Mouse (Mus musculus) left cerebral cortex, adult 2 months (tissue): ENCODE measurements around the gene Etv6. TPM values are rescaled to one million over a fixed set of nuclear protein-coding genes. Genes with fewer than 3 reads are reported as not detected.

Experiments used
- DNase-seq, 2 experiments: peaks; one replicate each; pipeline ENCODE4 v3.0.0; 2021 to 2022; ENCODE audit warnings: low spot score in 2 of 2, mixed read lengths in 1 of 2; ENCODE audit errors: extremely low spot score in 1 of 2
- H3K27ac ChIP-seq: fragments of 200-600 bp; 2 replicates; pipeline ENCODE4 v1.8.1; 2022
- H3K4me3 ChIP-seq: fragments of 200-600 bp; 2 replicates; pipeline ENCODE4 v1.8.1; 2022
- CTCF ChIP-seq: fragments of 200-600 bp; IDR thresholded peaks from 2 replicates; pipeline ENCODE4 v1.8.1; 2022; ENCODE audit warnings: antibody characterized with exemption, mild to moderate bottlenecking, moderate library complexity
- intact Hi-C: fragments of 180-260 bp; cut with DNase I; formaldehyde crosslinking; loops from one replicate; pipeline ENCODE4 v1.15.1; 2025
- total RNA-seq, 2 experiments: library from RNA; stranded (reverse); gene quantifications; 2 replicates each; pipeline ENCODE4 v1.2.3; 2021

Gene Etv6
- total RNA-seq, 2 experiments from 2014 or later: 18.7 to 19.3 TPM

DNA sequence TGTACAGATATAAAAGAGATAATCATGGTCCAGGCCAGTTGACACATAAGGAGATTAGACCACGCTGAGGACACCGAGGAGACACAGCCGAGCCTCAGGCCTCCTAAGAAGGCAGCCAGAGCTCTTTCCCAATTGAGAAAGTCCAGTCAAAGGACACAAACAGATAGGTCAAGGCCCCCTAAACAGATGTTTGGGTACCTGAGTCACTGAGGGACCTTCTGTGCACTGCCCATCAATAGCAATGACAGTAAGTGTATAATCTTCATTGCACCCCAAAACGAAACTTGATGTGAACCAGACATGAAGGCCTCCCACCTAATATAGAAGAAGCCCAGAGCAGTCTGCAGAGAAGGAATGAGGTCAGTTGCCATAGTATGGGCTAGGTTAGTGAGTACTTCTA is 226.9 kb downstream of the Etv6 start:
- H3K27ac ChIP-seq: no peak overlapping the region; the same call in 1 of the 2 replicates
- no peak for TF ChIP-seq CTCF
- H3K4me3 ChIP-seq: no peak overlapping the region
- no peak for DNase-seq
- intact Hi-C loops: no loop called here

DNA sequence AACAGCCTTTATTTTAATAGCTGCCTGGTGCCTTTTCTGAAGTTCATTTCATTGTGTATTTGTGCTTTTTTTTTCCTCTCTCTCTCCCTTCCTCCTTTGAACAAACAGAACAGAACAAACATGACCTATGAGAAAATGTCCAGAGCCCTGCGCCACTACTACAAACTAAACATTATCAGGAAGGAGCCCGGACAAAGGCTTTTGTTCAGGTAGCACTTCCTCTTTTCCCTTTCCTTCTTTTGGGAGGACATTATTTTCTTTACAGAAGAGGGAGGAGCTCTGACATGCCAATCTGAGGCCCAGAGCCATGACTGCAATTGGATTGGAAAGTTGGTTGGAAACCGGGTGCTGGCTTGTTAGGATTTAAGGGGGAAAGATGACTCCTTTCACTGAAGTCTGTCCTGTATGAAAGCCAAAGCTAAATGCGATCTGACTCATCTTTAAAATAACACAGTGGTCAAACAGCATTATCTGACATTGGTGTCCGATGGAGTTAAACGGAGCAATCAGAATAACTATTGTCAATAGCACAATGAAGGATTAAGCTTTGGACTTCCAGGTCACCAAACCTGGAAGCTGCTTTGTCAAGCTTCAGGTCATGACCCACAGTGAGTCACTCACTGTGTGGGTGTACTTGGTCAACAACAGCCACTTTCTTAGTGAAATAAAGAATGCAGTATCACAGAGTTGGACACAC is 227.6 kb downstream of the Etv6 start:
- no peak overlapping the region; the same call in 1 of the 2 replicates for H3K27ac ChIP-seq
- H3K4me3 ChIP-seq: no peak overlapping the region
- intact Hi-C loops: no loop called here
- TF ChIP-seq CTCF: no peak
- no peak for DNase-seq

DNA sequence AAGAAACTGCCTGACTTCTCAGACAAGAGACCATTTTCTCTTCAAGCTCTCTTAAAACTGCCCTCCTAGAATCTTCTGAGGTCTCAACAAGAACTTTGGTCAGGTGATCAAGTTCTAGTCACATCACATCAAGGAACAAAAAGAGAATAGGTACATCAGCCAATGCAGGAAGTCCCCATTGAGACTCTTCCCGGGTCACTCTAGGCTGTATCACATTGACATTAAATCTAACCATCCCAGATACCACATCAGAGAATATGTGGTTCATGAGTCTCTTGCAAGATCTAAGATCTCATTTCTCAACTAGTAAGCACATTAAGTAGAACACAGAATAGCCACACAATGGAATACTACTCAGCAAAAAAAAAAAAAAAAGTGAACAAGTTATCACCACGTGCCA is 238.4 kb downstream of the Etv6 start:
- intact Hi-C loops: no loop called here
- Histone ChIP-seq H3K27ac (no peak overlapping the region), H3K4me3 (no peak overlapping the region)
- DNase-seq: no peak
- no peak for TF ChIP-seq CTCF

DNA sequence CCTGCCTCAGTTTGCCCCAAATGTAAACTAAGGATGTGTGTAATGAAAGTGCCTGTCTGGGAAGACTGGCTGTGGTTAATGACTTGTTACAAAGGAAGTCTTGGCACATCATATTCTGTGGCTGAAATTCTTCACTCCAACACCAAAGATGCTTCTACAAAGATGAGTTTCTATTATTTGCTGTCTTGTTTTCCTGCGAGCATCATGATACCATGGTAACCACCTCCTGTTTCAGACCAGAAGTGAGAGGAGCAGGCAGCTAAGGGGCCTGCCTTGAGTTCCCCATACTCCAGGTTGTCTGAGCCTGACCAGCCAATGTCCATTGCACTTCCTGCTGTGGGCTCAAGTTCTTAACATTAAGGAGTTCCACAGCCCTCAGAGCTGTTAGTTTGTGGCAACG is 241.5 kb downstream of the Etv6 start:
- intact Hi-C loops: no loop called here
- no peak for TF ChIP-seq CTCF
- DNase-seq: no peak

DNA sequence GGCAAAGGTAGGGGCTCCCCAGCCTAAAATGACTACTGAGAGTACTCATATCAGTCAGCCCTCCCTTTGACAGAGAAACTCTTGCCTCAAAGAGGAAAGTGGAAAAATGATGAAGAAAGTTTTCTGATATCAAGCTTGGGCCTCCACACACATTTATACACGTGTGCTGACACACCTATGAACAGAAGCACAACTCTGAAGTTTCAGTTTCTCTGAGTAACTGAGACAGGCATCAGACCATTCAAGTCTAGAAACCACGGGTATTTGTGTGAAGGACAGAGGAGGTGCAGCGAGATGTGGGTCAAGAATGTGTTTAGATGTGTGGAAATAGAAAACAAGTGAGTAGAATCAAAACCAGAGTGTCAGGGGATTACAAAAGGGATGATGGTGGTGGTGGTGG is 246.6 kb downstream of the Etv6 start:
- no peak for TF ChIP-seq CTCF
- Histone ChIP-seq H3K4me3 (no peak overlapping the region), H3K27ac (no peak overlapping the region)
- intact Hi-C loops: no loop called here
- no peak for DNase-seq

More for the DNA sequence above, 241.5 kb downstream of the Etv6 start:
- no peak overlapping the region; the same call in 1 of the 2 replicates for H3K27ac ChIP-seq
- H3K4me3 ChIP-seq: no peak overlapping the region

DNA sequence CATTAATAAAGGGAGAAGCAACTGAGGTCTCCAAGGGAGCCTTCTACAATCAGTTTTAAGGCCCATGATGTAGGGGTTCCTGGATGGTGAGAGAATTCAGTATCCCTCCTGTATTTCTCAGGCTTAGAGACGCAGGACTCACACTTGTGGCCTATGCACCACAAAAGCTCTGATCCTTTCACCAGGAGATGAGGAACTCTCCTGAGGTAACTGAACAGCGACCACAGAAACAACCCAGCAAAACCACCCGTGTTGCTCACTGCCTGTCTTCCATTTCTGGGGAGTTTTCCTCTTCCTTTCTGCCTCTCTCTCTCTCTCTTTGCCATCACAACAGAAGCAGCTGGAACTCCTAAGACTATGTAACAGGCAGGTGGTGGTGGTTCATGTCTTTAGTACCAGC is 256.3 kb downstream of the Etv6 start:
- intact Hi-C loops: no loop called here
- H3K4me3 ChIP-seq: no peak overlapping the region
- H3K27ac ChIP-seq: no peak overlapping the region
- DNase-seq: no peak
- TF ChIP-seq CTCF: no peak

DNA sequence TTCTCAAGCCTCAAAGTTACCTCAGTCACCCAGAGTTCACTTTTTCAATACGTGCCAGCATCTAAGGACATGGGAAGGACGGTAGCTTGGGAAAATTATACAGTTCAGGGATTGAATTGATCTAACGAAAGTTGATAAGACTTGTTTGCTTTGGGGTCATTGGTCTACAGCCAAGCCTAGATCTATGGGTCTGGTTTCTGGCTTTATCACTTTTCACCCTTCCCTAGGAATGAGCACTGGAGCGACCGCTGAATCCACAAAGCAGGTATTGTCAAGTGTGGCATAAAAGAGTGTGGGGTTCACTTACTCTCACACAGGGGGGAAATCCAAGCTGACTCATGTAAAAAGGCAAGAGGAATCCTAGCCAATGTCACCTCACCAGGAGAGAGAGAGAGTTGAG is 256.9 kb downstream of the Etv6 start:
- Histone ChIP-seq H3K4me3 (no peak overlapping the region), H3K27ac (no peak overlapping the region)
- intact Hi-C loops: no loop called here
- no peak for TF ChIP-seq CTCF
- no peak for DNase-seq

DNA sequence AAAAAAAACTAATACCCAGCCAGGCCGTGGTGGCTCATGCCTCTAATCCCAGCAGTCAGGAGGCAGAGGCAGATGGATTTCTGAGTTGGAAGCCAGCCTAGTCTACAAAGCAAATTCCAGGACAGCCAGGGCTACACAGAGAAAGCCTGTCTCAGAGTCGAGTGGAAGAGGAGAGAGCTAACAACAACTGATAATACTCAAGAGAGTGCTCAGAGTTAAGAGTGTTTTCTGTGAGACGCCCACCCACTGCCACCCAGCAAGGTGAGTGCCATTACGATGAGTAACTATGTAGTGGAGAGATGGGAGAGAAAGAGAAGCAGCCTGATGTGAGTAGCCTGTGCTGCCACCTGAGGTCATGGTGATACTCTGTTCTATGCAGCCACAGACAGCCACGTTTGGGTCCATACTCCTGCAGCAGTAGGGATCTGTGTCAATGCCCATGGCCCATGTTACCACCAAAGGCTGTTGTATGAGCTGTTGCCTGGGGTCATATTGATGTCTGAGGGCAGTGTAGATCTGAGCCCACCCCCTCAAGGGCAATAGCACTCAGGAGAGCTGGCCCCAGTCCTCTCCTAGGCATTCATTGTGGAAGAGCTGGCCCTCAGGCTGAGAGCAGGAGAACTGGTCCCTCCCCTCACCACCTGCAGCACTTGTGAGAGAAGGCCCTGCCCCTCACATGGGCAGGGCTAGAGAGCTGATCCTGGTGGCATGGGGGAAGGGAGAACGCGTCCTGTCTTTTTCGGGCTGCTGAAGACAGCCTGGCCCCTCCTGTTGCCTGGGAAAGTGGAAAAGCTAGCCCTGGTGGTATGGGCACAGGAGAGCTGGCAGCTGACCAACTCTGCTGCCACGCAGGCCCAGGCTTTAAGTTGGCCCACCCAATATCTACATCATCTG is 258.4 kb downstream of the Etv6 start:
- no peak for TF ChIP-seq CTCF
- intact Hi-C loops: no loop called here
- no peak overlapping the region for H3K4me3 ChIP-seq
- no peak for DNase-seq
- H3K27ac ChIP-seq: no peak overlapping the region

DNA sequence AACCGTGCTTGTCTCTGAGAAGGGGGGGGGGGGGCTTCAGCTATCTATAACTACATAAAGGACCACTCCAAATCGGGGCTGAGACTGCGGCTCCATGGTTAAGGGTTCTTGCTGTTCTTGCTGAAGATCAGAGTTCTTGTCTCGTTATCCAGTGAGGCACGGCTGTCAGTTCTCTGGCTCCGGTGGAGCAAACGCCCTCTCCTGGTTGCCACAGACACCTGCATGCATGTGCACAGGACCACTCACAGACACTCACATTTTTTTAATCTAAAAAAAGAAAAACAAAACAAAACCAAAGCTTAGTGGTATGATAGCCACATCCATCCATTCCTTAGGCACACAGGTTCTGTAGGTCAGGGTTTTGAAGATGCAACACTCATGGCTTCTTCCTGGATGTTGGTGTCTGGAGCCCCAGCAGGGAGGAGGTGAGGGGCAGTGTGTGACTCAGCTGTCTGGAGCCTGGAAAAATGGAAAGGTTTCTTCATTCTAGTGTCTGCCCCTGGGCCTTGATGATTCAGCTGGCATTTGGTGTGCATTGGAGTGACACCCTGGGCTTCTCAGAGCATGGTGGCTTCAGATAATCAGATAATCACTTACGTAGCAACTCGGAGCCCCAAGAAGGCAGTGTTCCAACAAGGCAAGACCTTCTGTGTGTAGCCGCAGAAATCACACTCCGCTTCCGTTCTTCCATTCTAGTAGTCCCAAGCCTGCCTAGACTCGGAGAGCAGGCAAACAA is 262.6 kb downstream of the Etv6 start:
- TF ChIP-seq CTCF: no peak; the same call in 1 of the 2 replicates
- Histone ChIP-seq H3K4me3 (no peak overlapping the region), H3K27ac (no peak overlapping the region)
- DNase-seq: no peak
- intact Hi-C loops: no loop called here

DNA sequence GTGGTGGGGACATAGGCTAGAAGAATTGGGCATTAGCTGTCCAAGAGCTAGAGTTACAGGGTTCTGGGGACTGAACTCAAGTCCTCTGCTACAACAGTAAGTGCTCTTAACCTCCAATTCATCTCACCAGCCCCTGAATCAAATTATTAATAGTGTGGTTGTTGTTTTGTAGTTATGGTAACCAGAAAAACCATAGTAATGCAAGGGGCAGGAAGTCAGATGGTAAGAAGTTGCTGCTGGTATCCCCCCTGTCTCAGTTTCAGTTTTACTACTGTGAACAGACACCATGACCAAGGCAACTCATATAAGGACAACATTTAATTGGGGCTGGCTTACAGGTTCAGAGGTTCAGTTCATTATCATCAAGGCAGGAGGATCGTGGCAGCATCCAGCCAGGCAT is 266.5 kb downstream of the Etv6 start:
- intact Hi-C loops: no loop called here
- no peak overlapping the region for H3K27ac ChIP-seq
- DNase-seq: no peak
- no peak overlapping the region for H3K4me3 ChIP-seq
- no peak for TF ChIP-seq CTCF

DNA sequence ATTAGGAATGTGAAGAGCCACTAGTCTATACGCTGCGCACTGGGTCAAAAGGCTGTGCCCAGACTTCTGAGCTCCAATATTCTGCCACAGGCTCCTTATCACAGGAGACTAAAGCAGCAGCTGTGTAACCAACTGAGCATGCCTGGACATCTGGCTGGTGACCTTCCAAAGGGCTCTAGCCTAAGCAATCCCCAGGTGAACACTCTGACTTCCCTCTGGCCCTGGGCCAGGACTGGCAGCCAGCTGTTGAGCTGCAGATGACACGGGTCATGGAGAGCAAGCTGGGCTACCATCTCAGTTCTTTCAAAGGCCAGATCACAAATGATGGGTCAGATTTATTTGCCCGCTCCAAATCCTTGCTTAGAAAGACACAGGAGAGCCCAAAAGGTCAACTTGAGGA is 275.8 kb downstream of the Etv6 start:
- DNase-seq: no peak
- intact Hi-C loops: no loop called here
- H3K4me3 ChIP-seq: no peak overlapping the region
- no peak for TF ChIP-seq CTCF
- H3K27ac ChIP-seq: no peak overlapping the region

DNA sequence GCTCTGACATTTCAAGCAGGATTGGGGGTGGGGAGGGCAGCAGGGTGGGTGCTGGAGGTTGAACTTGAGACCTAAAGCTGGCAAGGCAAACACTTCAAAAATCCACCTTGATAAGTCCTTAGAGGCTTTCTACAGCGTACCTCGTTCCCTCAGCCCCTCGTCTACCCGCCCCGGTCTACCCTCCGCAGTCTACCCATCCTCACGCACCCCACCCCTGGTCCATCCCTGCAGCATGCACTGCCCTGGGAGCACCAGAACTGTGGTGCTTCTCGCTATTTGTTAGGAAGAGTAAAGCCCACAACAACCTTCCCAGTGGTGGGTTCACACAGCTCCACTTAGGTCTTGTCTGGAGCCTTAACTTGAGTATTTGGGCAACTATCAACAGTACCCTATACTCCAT is 277.1 kb downstream of the Etv6 start:
- no peak for DNase-seq
- no peak overlapping the region for H3K4me3 ChIP-seq
- no peak overlapping the region for H3K27ac ChIP-seq
- TF ChIP-seq CTCF: no peak
- intact Hi-C loops: no loop called here
